Mouse (Mus musculus) ES-Bruce4 (cell line): Measurements from ENCODE around the gene Ephx3.

Source experiments
- CTCF ChIP-seq: IDR thresholded peaks from one replicate; pipeline ENCODE4 v1.8.1; 2011; ENCODE audit warnings: low read depth, low read length
- POLR2A ChIP-seq: IDR thresholded peaks from one replicate; pipeline ENCODE4 v1.8.1; 2011; ENCODE audit warnings: low read length; ENCODE audit not compliant: insufficient read depth

- no peak for TF ChIP-seq POLR2A
- no peak for TF ChIP-seq CTCF
Measured at GRCm38 (mm10) chr17:32201086-32201485, 11.7 kb upstream of the Ephx3 start.
